ENCODE assay signal across 20 mouse cellular contexts in genomic region chr4:127216251-127216651, GRCm38 (mm10). TPM values are rescaled to one million over a fixed set of nuclear protein-coding genes. Genes with fewer than 3 reads are reported as not detected.
DNase-seq lines count a peak whose midpoint lies in the region; ATAC-seq lines count a peak whose summit lies in the region.
"Had no signal": no experiment of that assay in that cellular context is flagged by ENCODE, and none has a peak within 500 bp of the region (broad histone marks: within the 10 kb centered on the region; RNA-seq: fewer than 3 reads in every experiment).

No protein-coding gene starts in this region.

- H3K36me3 ChIP-seq in midbrain, embryonic 11.5 days (ENCODE audit: control insufficient read depth, insufficient read depth, low read length) = no peaks in the 10 kb centered on the region
- H3K36me3 ChIP-seq in midbrain, embryonic 14.5 days (ENCODE audit: control insufficient read depth, insufficient read depth, low read length) = no peaks in the 10 kb centered on the region
- H3K36me3 ChIP-seq: forebrain, embryonic 10.5 days; hindbrain, embryonic 10.5 days; intestine, embryonic 15.5 days had no signal

- no peak overlapping the region for H3K4me3 ChIP-seq in midbrain, embryonic 11.5 days (ENCODE audit: low read depth, low read length)
- no peak overlapping the region for H3K4me3 ChIP-seq in midbrain, embryonic 14.5 days (replicated peaks; ENCODE audit: low read depth, low read length)
- H3K4me3 ChIP-seq: forebrain, embryonic 10.5 days; hindbrain, embryonic 10.5 days; intestine, embryonic 15.5 days had no signal

- H3K9me3 ChIP-seq in midbrain, embryonic 11.5 days (ENCODE audit: control insufficient read depth, low read length) = no peaks in the 10 kb centered on the region
- no peaks in the 10 kb centered on the region for H3K9me3 ChIP-seq in midbrain, embryonic 14.5 days (ENCODE audit: control insufficient read depth, low read length)
- H3K9me3 ChIP-seq: forebrain, embryonic 10.5 days; hindbrain, embryonic 10.5 days; intestine, embryonic 15.5 days had no signal

- DNase-seq in cerebellum, postnatal 4 days (ENCODE audit: low spot score in 2 of 2) = no peak
- peak; percentile 33 for DNase-seq in midbrain, embryonic 11.5 days (ENCODE audit: low spot score, missing footprints)
- no peak for DNase-seq in midbrain, embryonic 14.5 days
- peak; percentile 86 for DNase-seq in cerebellum, adult 9-11 months
- DNase-seq in embryo, embryonic 10.5 days (ENCODE audit: low spot score) = no peak
- no peak for DNase-seq in layer of hippocampus, postnatal 14 days (ENCODE audit: low spot score in 2 of 2)
- DNase-seq: forebrain, postnatal 0 days; gastrocnemius, postnatal 14 days; heart, adult 18-20 months; kidney, postnatal 36 days; thymus, adult 18-20 months; thymus, postnatal 36 days had no signal

- no peak overlapping the region for H3K27ac ChIP-seq in midbrain, embryonic 11.5 days (ENCODE audit: low read depth, low read length)
- no peak overlapping the region for H3K27ac ChIP-seq in midbrain, embryonic 14.5 days (replicated peaks; ENCODE audit: low read depth, low read length)
- H3K27ac ChIP-seq: forebrain, embryonic 10.5 days; hindbrain, embryonic 10.5 days; intestine, embryonic 15.5 days; macrophage had no signal

- WGBS in midbrain, embryonic 11.5 days = 84% methylated on average over 4 of the region's 4 CpGs
- WGBS in midbrain, embryonic 14.5 days = 78% methylated on average over 4 of the region's 4 CpGs

- peaks cover 3% of the 10 kb centered on the region; the same call in 1 of the 2 replicates for H3K4me1 ChIP-seq in midbrain, embryonic 11.5 days (ENCODE audit: control insufficient read depth, insufficient read depth, low read length)
- peaks cover 8% of the 10 kb centered on the region; the same call in 1 of the 2 replicates for H3K4me1 ChIP-seq in midbrain, embryonic 14.5 days (ENCODE audit: control insufficient read depth, insufficient read depth, low read length)
- H3K4me1 ChIP-seq: intestine, embryonic 15.5 days had no signal

- peak; percentile 77; the same call in 1 of the 2 replicates for ATAC-seq in cerebellum, adult (ENCODE audit: insufficient number of reproducible peaks, low FRiP score, low TSS enrichment)
- ATAC-seq in midbrain, embryonic 11.5 days (ENCODE audit: low FRiP score) = no peak
- no peak for ATAC-seq in midbrain, embryonic 14.5 days (ENCODE audit: low FRiP score, low TSS enrichment)
- ATAC-seq in granulocyte monocyte progenitor cell, adult 5-6 weeks (replicated peaks; ENCODE audit: poor library complexity, severe bottlenecking) = no peak
- ATAC-seq: forebrain, postnatal 0 days; hindbrain, embryonic 16.5 days; intestine, embryonic 15.5 days had no signal

- peaks cover 2% of the 10 kb centered on the region; the same call in 1 of the 2 replicates for H3K27me3 ChIP-seq in midbrain, embryonic 11.5 days (ENCODE audit: control insufficient read depth, insufficient read depth, low read length)
- no peaks in the 10 kb centered on the region for H3K27me3 ChIP-seq in midbrain, embryonic 14.5 days (ENCODE audit: control insufficient read depth, insufficient read depth, low read length)

- no peak overlapping the region for H3K9ac ChIP-seq in midbrain, embryonic 11.5 days (ENCODE audit: low read length)
- no peak overlapping the region for H3K9ac ChIP-seq in midbrain, embryonic 14.5 days (replicated peaks; ENCODE audit: low read length)
- H3K9ac ChIP-seq: forebrain, postnatal 0 days; intestine, embryonic 15.5 days had no signal

- no peak overlapping the region for H3K4me2 ChIP-seq in midbrain, embryonic 11.5 days
- no peak overlapping the region for H3K4me2 ChIP-seq in midbrain, embryonic 14.5 days (ENCODE audit: low read length)
- H3K4me2 ChIP-seq: intestine, embryonic 15.5 days had no signal

RNA-seq across cellular contexts. Expression of gene Smim12, which starts 27.3 kb away (rescaled TPM):
- 54.5 and 60.0 TPM in 2 replicates for polyA plus RNA-seq in midbrain, embryonic 11.5 days (2014; fragmentation: Nextera tagmentation; extraction: Ambion mirVana)
- polyA plus RNA-seq in midbrain, embryonic 14.5 days (2014; fragmentation: Nextera tagmentation; extraction: Ambion mirVana) = 43.0 and 52.2 TPM in 2 replicates
- 35.1 and 47.1 TPM in 2 replicates for total RNA-seq in granulocyte monocyte progenitor cell, adult 5-6 weeks (2014; fragmentation: Nextera tagmentation)
- total RNA-seq in granulocyte monocyte progenitor cell, adult 5-6 weeks (2017) = 30.4 and 31.8 TPM in 2 replicates
- 10 to 100 TPM; 43.2 to 45.5 TPM for total RNA-seq in layer of hippocampus, postnatal 14 days (2021)

RNA-seq across cellular contexts. Expression of gene Dlgap3, which starts 47.2 kb away (rescaled TPM):
- 4.0 and 4.4 TPM in 2 replicates for polyA plus RNA-seq in midbrain, embryonic 11.5 days (2014; fragmentation: Nextera tagmentation; extraction: Ambion mirVana)
- polyA plus RNA-seq in midbrain, embryonic 14.5 days (2014; fragmentation: Nextera tagmentation; extraction: Ambion mirVana) = 22.3 and 25.5 TPM in 2 replicates
- total RNA-seq in granulocyte monocyte progenitor cell, adult 5-6 weeks (2014; fragmentation: Nextera tagmentation) = not detected in 2 replicates
- 0.04 TPM in 1 of 2 replicates, not detected in the other for total RNA-seq in granulocyte monocyte progenitor cell, adult 5-6 weeks (2017)
- 100 to 1,000 TPM; 283 TPM for total RNA-seq in layer of hippocampus, postnatal 14 days (2021)
- total RNA-seq: liver, adult 2 months had no signal
- polyA plus RNA-seq: macrophage had no signal

Comparison
In these comparisons a context has a peak if more than half of its experiments do, and no peak if none do; other contexts are left out.
1. DNase-seq: peak in midbrain, embryonic 11.5 days (single experiment) and cerebellum, adult 9-11 months (single experiment); none in cerebellum, postnatal 4 days (0 of 2), midbrain, embryonic 14.5 days (single experiment), embryo, embryonic 10.5 days (single experiment) and layer of hippocampus, postnatal 14 days (0 of 2).
2. RNA of gene Dlgap3, which starts 47.2 kb away (total RNA-seq): 283 TPM in layer of hippocampus, postnatal 14 days; 0.04 TPM in granulocyte monocyte progenitor cell, adult 5-6 weeks; every median in the first group is over 100 times any median in the second.